Mouse (Mus musculus): Measurements from ENCODE around the gene Tmbim1. TPM values are rescaled to one million over a fixed set of nuclear protein-coding genes. Genes with fewer than 3 reads are reported as not detected.

The Tmbim1 gene
- polyA plus RNA-seq, 1 experiment from 2014 or later: 25.5 TPM

DNA sequence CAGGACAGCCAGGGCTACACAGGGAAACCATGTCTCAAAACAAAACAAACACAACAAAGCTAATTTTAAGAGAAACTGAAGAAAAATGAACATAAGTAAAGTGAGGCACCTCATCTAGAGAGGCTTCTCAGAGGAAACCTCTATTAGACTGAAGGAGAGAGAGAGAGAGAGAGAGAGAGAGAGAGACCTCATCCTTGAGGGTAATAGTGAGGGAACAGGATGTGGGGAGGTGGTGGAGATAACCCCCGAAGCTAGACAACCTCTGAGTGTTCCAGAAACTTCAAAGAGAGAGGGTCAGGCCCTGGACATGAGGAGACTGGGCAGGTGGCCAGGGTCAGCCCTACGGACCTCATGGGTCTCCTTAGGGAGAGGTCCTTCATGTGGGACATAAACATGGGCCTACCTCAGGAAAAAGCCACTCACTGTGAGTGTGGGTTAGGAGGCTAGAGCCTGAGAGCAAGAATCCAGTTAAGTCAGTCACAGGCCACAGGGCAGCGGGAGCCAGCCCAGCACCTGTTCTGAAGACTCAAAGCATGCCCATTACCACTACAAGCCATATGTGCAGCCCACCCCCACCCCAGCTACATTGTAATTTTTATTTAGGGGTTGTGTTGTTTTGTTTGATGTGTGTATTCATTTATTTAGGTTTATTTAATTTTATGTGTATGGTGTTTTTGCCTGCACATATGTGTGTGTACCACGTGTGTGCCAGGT, 10.8 kb upstream of the Tmbim1 start:
- Histone ChIP-seq H3K4me3 (no peak overlapping the region), H3K9me3 (no peaks in the 10 kb centered on the region), H3K27me3 (ENCODE audit: insufficient read depth, poor library complexity, severe bottlenecking) (no peaks in the 10 kb centered on the region), H3K27ac (no peak overlapping the region), H3K4me1 (peaks cover 21% of the 10 kb centered on the region), H3K36me3 (no peaks in the 10 kb centered on the region)
- WGBS: 78% methylated on average over 4 of the region's 4 CpGs
- DNase-seq (ENCODE audit: low spot score): no peak

DNA sequence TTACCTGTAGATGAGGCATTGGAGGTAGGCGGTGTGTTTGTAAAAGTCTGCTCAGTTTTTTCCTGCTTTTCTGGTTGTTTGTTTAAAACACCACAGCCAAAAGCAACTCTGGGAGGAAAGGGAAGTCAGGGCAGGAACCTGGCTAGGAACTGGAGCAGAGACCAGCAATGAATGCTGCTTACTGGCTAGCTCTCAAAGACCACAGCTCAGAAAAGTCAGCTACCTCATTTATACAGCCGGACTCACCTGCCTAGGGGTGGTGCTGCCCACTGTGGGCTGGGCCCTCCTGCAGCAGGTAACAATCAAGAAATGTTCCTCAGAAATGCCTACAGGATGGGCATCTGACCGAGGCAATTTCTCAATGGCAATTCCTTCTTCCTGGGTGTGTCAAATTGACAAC, 9.4 kb upstream of the Tmbim1 start:
- H3K9me3 ChIP-seq: no peaks in the 10 kb centered on the region
- no peaks in the 10 kb centered on the region for H3K27me3 ChIP-seq (ENCODE audit: insufficient read depth, poor library complexity, severe bottlenecking)
- DNase-seq (ENCODE audit: low spot score): no peak
- 81% methylated on average over 3 of the region's 3 CpGs for WGBS
- H3K4me1 ChIP-seq: peaks cover 23% of the 10 kb centered on the region
- no peak overlapping the region for H3K27ac ChIP-seq
- no peak overlapping the region for H3K4me3 ChIP-seq
- H3K36me3 ChIP-seq: no peaks in the 10 kb centered on the region

DNA sequence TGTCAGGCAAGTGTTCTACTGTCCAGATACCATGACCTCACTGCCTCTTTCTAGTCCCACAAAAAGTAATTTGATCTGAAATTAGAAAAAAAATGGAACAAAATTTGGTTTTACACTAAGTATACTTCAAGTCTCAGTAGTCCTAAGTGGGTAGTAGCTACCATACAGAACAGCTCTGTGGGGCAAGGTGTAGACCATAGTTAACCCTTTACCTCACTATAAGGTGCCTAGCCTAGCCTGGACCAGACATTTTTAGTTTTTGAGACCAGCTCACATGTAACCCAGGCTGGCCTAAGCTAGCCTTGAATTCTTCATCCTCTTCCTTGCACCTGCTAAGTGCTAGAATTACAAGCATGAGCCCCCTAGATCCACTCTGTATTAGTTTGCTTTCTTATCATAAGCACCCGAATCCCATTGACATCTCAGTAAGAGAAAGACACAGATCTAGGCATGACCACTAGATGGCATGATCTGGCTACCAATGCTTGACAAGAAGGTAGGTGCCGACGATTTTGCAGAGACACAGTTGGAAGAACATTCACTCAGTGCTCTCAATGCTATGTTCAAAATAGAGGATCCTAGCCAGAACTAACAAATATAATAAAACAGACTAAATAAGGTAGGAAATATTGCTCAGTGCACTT, 7.7 kb upstream of the Tmbim1 start:
- Histone ChIP-seq H3K27me3 (ENCODE audit: insufficient read depth, poor library complexity, severe bottlenecking) (no peaks in the 10 kb centered on the region), H3K9me3 (no peaks in the 10 kb centered on the region), H3K4me1 (peaks cover 37% of the 10 kb centered on the region), H3K4me3 (no peak overlapping the region), H3K36me3 (no peaks in the 10 kb centered on the region), H3K27ac (peak overlapping the region; percentile 67; the same call in 1 of the 2 replicates)
- 2% methylated on average over 3 of the region's 3 CpGs for WGBS
- no peak for DNase-seq (ENCODE audit: low spot score)

DNA sequence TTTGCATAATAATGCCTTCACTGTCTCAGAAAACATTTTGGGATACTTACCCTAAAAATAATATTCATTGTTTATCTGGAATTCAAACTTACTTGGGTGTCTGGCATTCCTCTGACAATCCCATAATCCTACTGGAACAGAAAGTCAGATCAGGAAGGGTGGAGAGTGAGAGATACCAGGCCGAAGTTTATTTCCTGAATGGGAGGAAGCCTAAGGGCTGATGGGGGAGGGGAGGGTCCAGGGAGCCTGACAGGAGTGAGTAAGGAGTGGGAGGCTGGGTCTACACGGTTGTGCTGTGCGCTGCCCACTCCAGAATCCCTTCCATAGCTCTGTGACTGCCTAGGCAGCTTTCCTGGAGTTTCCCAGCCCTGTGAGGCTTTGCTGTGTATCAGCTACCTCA, 4.3 kb upstream of the Tmbim1 start:
- Histone ChIP-seq H3K9me3 (no peaks in the 10 kb centered on the region), H3K27me3 (ENCODE audit: insufficient read depth, poor library complexity, severe bottlenecking) (no peaks in the 10 kb centered on the region), H3K36me3 (no peaks in the 10 kb centered on the region), H3K4me1 (peaks cover 42% of the 10 kb centered on the region), H3K4me3 (no peak overlapping the region), H3K27ac (peak overlapping the region; percentile 83)
- WGBS: 22% methylated on average over 3 of the region's 3 CpGs
- no peak for DNase-seq (ENCODE audit: low spot score)

DNA sequence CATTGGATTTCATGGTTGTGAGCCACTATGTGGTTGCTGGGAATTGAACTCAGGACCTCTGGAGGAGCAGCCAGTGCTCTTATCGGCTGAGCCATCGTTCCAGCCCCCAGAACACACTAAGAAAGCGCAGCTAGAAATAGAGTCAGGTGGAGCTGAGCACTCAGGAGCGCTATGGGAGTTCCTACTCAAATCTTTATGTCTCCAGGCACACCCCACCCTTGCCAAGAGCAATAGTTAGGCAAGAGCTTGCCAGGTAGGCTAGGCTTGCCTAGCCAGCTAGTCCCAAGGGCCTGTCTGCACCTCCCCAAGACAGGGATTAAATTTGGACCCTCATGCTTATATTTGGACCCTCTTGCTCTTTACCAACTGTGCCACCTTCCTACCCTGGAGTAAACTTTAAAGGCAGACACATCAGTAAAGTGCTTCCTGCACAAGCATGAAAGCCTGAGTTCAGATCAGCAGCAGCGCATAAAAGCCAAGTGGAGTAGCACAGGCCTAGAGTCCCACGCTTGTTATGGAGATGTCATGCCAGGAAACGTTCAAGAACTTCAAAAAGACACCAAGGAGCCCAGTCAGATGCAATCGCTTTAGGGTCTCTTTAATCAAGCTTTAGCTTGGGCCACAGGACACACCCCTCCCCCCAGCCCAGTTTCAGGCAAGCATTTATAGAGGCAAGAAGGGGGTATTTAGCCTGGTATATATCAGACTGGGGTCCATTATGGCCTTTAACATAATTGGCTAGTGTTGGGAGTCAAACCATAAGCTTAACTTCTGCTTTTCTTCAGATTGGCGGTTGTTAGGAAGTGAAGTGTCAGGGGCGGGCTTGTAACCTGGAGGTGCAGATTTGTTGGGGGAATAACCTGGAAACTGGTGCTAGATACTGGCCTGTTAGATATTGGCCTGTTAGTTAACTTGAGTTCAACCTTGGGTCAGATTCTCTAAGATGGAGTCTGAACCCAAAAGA, 2.9 kb upstream of the Tmbim1 start:
- H3K4me3 ChIP-seq: no peak overlapping the region
- peaks cover 53% of the 10 kb centered on the region for H3K4me1 ChIP-seq
- WGBS: 71% methylated on average over 10 of the region's 10 CpGs
- DNase-seq (ENCODE audit: low spot score): no peak
- no peaks in the 10 kb centered on the region for H3K36me3 ChIP-seq
- no peaks in the 10 kb centered on the region for H3K9me3 ChIP-seq
- no peak overlapping the region for H3K27ac ChIP-seq
- H3K27me3 ChIP-seq (ENCODE audit: insufficient read depth, poor library complexity, severe bottlenecking): no peaks in the 10 kb centered on the region

DNA sequence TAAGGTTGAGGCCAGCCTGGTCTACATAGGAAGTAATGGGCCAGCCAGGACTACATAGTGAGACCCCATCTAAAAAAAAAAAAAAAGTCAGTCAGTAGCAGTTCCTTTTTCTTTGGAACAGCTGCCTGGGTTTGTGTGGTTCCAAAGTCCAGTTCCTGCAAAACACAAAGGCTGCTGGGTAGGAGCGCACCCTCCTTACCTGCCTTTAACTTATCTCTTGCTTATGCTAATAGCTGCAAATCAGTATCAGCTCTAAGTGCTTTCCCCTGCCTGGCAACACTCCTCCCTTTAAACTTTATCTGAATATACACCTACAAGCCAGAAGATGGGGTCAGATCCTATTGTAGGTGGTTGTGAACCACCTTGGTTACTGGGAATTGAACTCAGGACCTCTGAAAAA, 1.7 kb upstream of the Tmbim1 start:
- no peak for DNase-seq (ENCODE audit: low spot score)
- Histone ChIP-seq H3K36me3 (no peaks in the 10 kb centered on the region), H3K4me1 (peaks cover 50% of the 10 kb centered on the region), H3K9me3 (no peaks in the 10 kb centered on the region), H3K4me3 (no peak overlapping the region), H3K27ac (no peak overlapping the region), H3K27me3 (ENCODE audit: insufficient read depth, poor library complexity, severe bottlenecking) (no peaks in the 10 kb centered on the region)
- 81% methylated on average over 1 of the region's 1 CpGs for WGBS

DNA sequence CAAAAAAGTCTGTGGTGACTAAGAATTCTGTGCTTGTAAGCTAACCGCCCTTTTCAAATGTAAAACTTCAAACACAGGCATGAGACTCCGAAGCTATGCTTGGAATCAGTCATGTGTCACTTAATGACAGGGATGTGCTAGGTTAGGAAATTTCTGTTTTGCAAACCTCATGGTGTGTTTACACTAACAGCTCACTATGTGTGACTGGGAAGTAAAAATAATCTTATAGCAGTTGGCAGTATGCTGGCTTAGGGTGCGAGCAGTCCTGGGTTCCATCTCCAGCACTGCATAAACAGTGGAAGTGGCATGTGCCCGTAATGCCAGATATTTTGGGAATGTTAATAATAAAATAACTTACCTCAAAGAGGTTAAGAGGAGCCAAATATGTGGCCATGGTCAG, 476 bp downstream of the Tmbim1 start:
- no peaks in the 10 kb centered on the region for H3K27me3 ChIP-seq (ENCODE audit: insufficient read depth, poor library complexity, severe bottlenecking)

DNA sequence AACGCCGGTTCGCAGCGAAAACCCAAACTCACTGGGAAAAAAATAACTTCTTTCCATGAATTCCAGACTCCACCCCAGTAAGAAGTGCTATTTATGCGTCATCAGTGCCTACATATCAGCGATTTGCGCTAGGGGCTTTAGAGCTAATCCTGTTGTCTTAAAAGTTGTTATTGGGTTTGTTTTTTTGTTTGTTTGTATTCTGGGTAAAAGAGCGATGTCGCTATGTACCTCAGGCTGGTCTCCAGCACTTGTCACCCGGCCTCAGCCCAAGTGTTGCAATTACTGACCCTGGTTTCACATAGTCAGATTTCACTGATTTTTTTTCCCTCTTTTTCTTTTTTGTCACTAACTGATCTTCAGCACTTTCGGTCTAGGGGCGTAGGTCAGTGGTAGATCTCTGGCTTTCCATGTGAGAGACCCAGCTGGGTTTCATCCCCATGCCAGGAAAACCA, 1.1 kb downstream of the Tmbim1 start:
- WGBS: 4% methylated on average over 12 of the region's 12 CpGs
- no peaks in the 10 kb centered on the region for H3K9me3 ChIP-seq
- peak overlapping the region; percentile 68 for H3K4me3 ChIP-seq
- H3K27me3 ChIP-seq (ENCODE audit: insufficient read depth, poor library complexity, severe bottlenecking): no peaks in the 10 kb centered on the region
- peak overlapping the region; percentile 96 for H3K27ac ChIP-seq
- peaks cover 64% of the 10 kb centered on the region for H3K4me1 ChIP-seq
- no peak for DNase-seq (ENCODE audit: low spot score)
- H3K36me3 ChIP-seq: no peaks in the 10 kb centered on the region

More for the DNA sequence above, 476 bp downstream of the Tmbim1 start:
- WGBS: 66% methylated on average over 4 of the region's 4 CpGs
- Histone ChIP-seq H3K36me3 (no peaks in the 10 kb centered on the region), H3K27ac (no peak overlapping the region), H3K9me3 (no peaks in the 10 kb centered on the region), H3K4me1 (peaks cover 64% of the 10 kb centered on the region), H3K4me3 (no peak overlapping the region)
- no peak for DNase-seq (ENCODE audit: low spot score)

DNA sequence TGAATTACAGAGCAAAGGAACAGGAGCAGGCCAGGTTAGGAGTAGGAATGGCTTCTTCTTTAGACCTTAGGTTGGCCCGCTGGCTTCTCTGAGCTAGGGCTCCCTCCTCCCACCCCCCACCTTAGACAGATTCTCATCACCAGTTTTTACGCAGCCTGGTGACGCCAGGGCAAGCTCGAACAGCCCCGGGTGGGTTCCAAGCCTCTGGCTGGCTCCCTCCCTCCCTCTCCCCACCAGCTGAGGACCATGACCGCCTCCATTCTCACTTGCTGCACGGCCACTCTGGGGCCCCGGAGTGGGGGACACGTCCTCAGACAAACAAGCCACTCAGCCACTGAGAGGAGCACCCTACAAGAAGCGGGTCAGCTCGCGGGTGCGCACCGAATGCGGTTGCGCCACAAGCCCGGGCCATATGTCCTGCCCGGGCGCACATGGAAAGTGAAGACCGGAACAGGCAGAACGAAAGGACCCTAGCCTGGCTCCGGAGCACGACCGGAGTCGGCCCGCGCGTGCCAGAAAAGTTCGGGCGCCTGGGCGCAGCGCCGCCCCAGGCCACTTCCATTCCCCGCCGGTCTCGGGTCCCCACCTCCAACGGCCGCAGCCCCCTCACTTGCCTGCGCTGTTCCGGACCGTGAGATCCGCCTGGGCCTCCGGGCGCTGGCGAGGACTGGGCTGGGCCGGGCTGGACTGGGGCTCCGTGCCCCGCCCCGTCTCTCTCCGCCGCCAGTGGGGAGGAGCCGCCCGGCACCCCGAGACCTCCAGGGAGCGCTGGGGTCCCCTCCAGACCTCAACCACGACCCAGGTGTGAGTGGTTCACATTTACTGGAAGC, 1.7 kb downstream of the Tmbim1 start:
- DNase-seq (ENCODE audit: low spot score): peak; percentile 88
- peak overlapping the region; percentile 68 for H3K4me3 ChIP-seq
- no peaks in the 10 kb centered on the region for H3K36me3 ChIP-seq
- under 1% methylated on average over 56 of the region's 56 CpGs for WGBS
- H3K27ac ChIP-seq: peak overlapping the region; percentile 96
- H3K9me3 ChIP-seq: no peaks in the 10 kb centered on the region
- peaks cover 65% of the 10 kb centered on the region for H3K4me1 ChIP-seq
- H3K27me3 ChIP-seq (ENCODE audit: insufficient read depth, poor library complexity, severe bottlenecking): no peaks in the 10 kb centered on the region

DNA sequence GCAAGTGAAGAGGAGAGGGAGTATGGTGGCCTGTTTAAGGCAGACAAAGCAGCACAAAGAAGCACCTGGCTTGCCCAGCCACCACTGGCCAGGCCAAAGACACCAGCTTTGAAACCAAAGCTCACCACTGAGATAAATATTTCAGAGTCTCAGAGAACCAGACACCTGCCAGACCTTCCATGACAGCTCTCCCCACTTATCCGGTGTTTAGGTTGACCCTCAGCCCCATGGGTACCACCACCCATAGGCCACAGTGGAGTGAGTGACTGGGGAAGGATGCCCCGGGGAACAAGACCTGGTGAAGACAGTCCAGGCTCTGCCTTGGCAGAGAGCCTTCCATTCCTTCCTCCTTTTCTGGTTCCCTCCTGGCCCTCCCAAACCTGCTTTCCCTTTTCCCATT, 2.6 kb downstream of the Tmbim1 start:
- H3K4me3 ChIP-seq: peak overlapping the region; percentile 68
- no peaks in the 10 kb centered on the region for H3K27me3 ChIP-seq (ENCODE audit: insufficient read depth, poor library complexity, severe bottlenecking)
- WGBS: 63% methylated on average over 2 of the region's 2 CpGs
- no peak for DNase-seq (ENCODE audit: low spot score)
- H3K9me3 ChIP-seq: no peaks in the 10 kb centered on the region
- 0 out of 2 replicates have a peak overlapping the region, but pooled peaks have one; percentile 37 for H3K27ac ChIP-seq
- H3K36me3 ChIP-seq: peaks cover 4% of the 10 kb centered on the region; the same call in 1 of the 2 replicates
- H3K4me1 ChIP-seq: peaks cover 66% of the 10 kb centered on the region

DNA sequence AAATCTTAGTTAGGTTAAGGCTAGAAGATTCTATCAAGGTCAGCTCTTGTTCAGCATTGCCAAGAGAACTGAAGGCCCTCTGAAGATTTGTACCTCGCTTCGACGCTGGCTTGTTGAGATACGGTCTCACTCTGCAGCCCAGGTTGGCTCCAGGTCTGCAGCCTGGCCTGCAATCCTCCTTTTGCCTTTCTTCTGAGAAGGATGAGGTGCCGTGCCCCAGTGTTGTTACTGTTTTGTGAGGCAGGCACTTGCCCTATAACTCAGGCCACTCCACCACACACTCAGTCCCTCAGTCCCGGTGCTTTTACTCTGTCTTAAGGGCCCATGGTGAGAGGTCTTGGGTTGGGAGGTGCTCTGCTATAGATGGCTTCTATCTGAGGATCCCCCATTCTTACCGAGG, 3.2 kb downstream of the Tmbim1 start:
- Histone ChIP-seq H3K27me3 (ENCODE audit: insufficient read depth, poor library complexity, severe bottlenecking) (no peaks in the 10 kb centered on the region), H3K4me1 (peaks cover 71% of the 10 kb centered on the region), H3K9me3 (no peaks in the 10 kb centered on the region), H3K4me3 (peak overlapping the region; percentile 68), H3K27ac (0 out of 2 replicates have a peak overlapping the region, but pooled peaks have one; percentile 37), H3K36me3 (peaks cover 4% of the 10 kb centered on the region; the same call in 1 of the 2 replicates)
- 85% methylated on average over 7 of the region's 7 CpGs for WGBS
- DNase-seq (ENCODE audit: low spot score): no peak
